Mouse (Mus musculus): Measurements from ENCODE around the gene Cdc42ep2. TPM values are rescaled to one million over a fixed set of nuclear protein-coding genes. Genes with fewer than 3 reads are reported as not detected.

The Cdc42ep2 gene
- 7.8 and 8.0 TPM in 2 replicates for polyA plus RNA-seq (2012; rRNA removed)

GRCm38 (mm10) chr19:5924713-5925093, at the start of gene Cdc42ep2:
TSS of gene Cdc42ep2 (minus strand) at chr19:5924816.

GRCm38 (mm10) chr19:5963883-5964562, 39.4 kb upstream of the Cdc42ep2 start, which contains the start of gene Pola2:
TSS of gene Pola2 (minus strand) at chr19:5964202.

GRCm38 (mm10) chr19:5913007-5913719, 11.5 kb downstream of the Cdc42ep2 start, which contains the start of gene Dpf2:
TSS of gene Dpf2 (minus strand) at chr19:5913010.

GRCm38 (mm10) chr19:5894002-5894678, 30.5 kb downstream of the Cdc42ep2 start, which contains the start of gene Tigd3:
TSS of gene Tigd3 (minus strand) at chr19:5894149.

GRCm38 (mm10) chr19:5877618-5878361, 46.8 kb downstream of the Cdc42ep2 start, which contains the start of gene Slc25a45:
TSS of gene Slc25a45 (plus strand) at chr19:5877808.

GRCm38 (mm10) chr19:5874969-5875480, 49.6 kb downstream of the Cdc42ep2 start, which contains the start of gene Frmd8:
TSS of gene Frmd8 (minus strand) at chr19:5875274.

Other genes starting within 250 kb of the Cdc42ep2 start
- 39.8 and 46.6 TPM in 2 replicates for gene Map3k11, start 236.1 kb downstream of the Cdc42ep2 start, polyA plus RNA-seq (2012; rRNA removed)
- gene Pcnx3, start 235.9 kb downstream of the Cdc42ep2 start, polyA plus RNA-seq (2012; rRNA removed) = 72.3 and 74.8 TPM in 2 replicates
- gene Kcnk7, start 220.4 kb downstream of the Cdc42ep2 start, polyA plus RNA-seq (2012; rRNA removed) = 5.6 and 9.1 TPM in 2 replicates
- gene Ehbp1l1, start 198.5 kb downstream of the Cdc42ep2 start, polyA plus RNA-seq (2012; rRNA removed) = 38.0 and 41.9 TPM in 2 replicates
- gene Fam89b, start 195.2 kb downstream of the Cdc42ep2 start, polyA plus RNA-seq (2012; rRNA removed) = 90.2 and 136 TPM in 2 replicates
- gene Ltbp3, start 183.9 kb downstream of the Cdc42ep2 start, polyA plus RNA-seq (2012; rRNA removed) = 35.8 and 40.4 TPM in 2 replicates
- 40.1 and 44.5 TPM in 2 replicates for gene Scyl1, start 153.4 kb downstream of the Cdc42ep2 start, polyA plus RNA-seq (2012; rRNA removed)
- gene Frmd8, start 49.5 kb downstream of the Cdc42ep2 start, polyA plus RNA-seq (2012; rRNA removed) = 9.3 and 10.0 TPM in 2 replicates
- gene Slc25a45, start 47.0 kb downstream of the Cdc42ep2 start, polyA plus RNA-seq (2012; rRNA removed) = 9.7 and 9.8 TPM in 2 replicates
- gene Tigd3, start 30.7 kb downstream of the Cdc42ep2 start, polyA plus RNA-seq (2012; rRNA removed) = 0.19 and 0.25 TPM in 2 replicates
- gene Dpf2, start 11.8 kb downstream of the Cdc42ep2 start, polyA plus RNA-seq (2012; rRNA removed) = 29.4 and 29.7 TPM in 2 replicates
- gene Pola2, start 39.4 kb upstream of the Cdc42ep2 start, polyA plus RNA-seq (2012; rRNA removed) = 14.8 and 18.1 TPM in 2 replicates
- not detected in 2 replicates for gene Slc22a20, start 61.3 kb upstream of the Cdc42ep2 start, polyA plus RNA-seq (2012; rRNA removed)
- gene Capn1, start 91.1 kb upstream of the Cdc42ep2 start, polyA plus RNA-seq (2012; rRNA removed) = 37.4 and 43.7 TPM in 2 replicates
- gene Syvn1, start 121.8 kb upstream of the Cdc42ep2 start, polyA plus RNA-seq (2012; rRNA removed) = 45.0 and 47.3 TPM in 2 replicates
- gene Mrpl49, start 133.0 kb upstream of the Cdc42ep2 start, polyA plus RNA-seq (2012; rRNA removed) = 5.1 and 5.2 TPM in 2 replicates
- gene Fau, start 133.0 kb upstream of the Cdc42ep2 start, polyA plus RNA-seq (2012; rRNA removed) = 722 and 1,119 TPM in 2 replicates
- 37.3 and 60.7 TPM in 2 replicates for gene Znhit2, start 136.4 kb upstream of the Cdc42ep2 start, polyA plus RNA-seq (2012; rRNA removed)
- gene Tm7sf2, start 143.6 kb upstream of the Cdc42ep2 start, polyA plus RNA-seq (2012; rRNA removed) = 43.1 and 48.4 TPM in 2 replicates
- gene Vps51, start 152.4 kb upstream of the Cdc42ep2 start, polyA plus RNA-seq (2012; rRNA removed) = 34.6 and 34.9 TPM in 2 replicates
- gene Tmem262, start 155.2 kb upstream of the Cdc42ep2 start, polyA plus RNA-seq (2012; rRNA removed) = not detected in 2 replicates
- 0.10 and 0.34 TPM in 2 replicates for gene Gm28374, start 157.4 kb upstream of the Cdc42ep2 start, polyA plus RNA-seq (2012; rRNA removed)
- gene Zfpl1, start 160.1 kb upstream of the Cdc42ep2 start, polyA plus RNA-seq (2012; rRNA removed) = 64.7 and 68.1 TPM in 2 replicates
- 0.80 and 1.0 TPM in 2 replicates for gene Cdca5, start 160.2 kb upstream of the Cdc42ep2 start, polyA plus RNA-seq (2012; rRNA removed)
- gene AC131692.1, start 169.6 kb upstream of the Cdc42ep2 start, polyA plus RNA-seq (2012; rRNA removed) = not detected in 2 replicates
- gene Naaladl1, start 181.0 kb upstream of the Cdc42ep2 start, polyA plus RNA-seq (2012; rRNA removed) = 0.19 and 0.30 TPM in 2 replicates
- 24.7 and 40.8 TPM in 2 replicates for gene Sac3d1, start 193.8 kb upstream of the Cdc42ep2 start, polyA plus RNA-seq (2012; rRNA removed)
- 32.0 and 40.7 TPM in 2 replicates for gene Snx15, start 203.5 kb upstream of the Cdc42ep2 start, polyA plus RNA-seq (2012; rRNA removed)
- gene Batf2, start 216.2 kb upstream of the Cdc42ep2 start, polyA plus RNA-seq (2012; rRNA removed) = 7.1 and 7.8 TPM in 2 replicates
- gene Arl2, start 216.7 kb upstream of the Cdc42ep2 start, polyA plus RNA-seq (2012; rRNA removed) = 90.1 and 115 TPM in 2 replicates